Mouse (Mus musculus) kidney, adult 2 months (tissue): ENCODE data around the gene Naa35.

Experiments
- CTCF ChIP-seq: fragments of 200-500 bp; conservative IDR thresholded peaks from 2 replicates; pipeline ENCODE4 v1.5.1; 2011; ENCODE audit warnings: low read depth, mild to moderate bottlenecking, control low read depth, low read length, moderate library complexity, mixed read lengths; ENCODE audit not compliant: insufficient read depth, insufficient read length
- POLR2A ChIP-seq: fragments of 200-500 bp; IDR thresholded peaks from one replicate; pipeline ENCODE4 v1.6.1; 2011; ENCODE audit warnings: low read depth, low read length, control low read depth

GRCm38 (mm10) chr13:59603096-59603495 lies 18.0 kb downstream of the Naa35 start:
- no peak for TF ChIP-seq POLR2A
- TF ChIP-seq CTCF = no peak
